Mouse (Mus musculus): ENCODE data around the gene Rab5b. TPM values are rescaled to one million over a fixed set of nuclear protein-coding genes. Genes with fewer than 3 reads are reported as not detected.
A peak's percentile ranks its signal among the peaks of the same experiment; 100 is the strongest.

Rab5b gene
- total and polyA plus RNA-seq, 2 experiments from 2014 or later, result 51.2 to 75.3 TPM

- no peaks in the 10 kb centered on the region for H3K36me3 ChIP-seq (replicated peaks; ENCODE audit: control insufficient read depth, insufficient read depth, low read length)
- peaks cover 18% of the 10 kb centered on the region for H3K4me1 ChIP-seq (ENCODE audit: control insufficient read depth, insufficient read depth)
- DNase-seq (ENCODE audit: low spot score), result no peak
- no peaks in the 10 kb centered on the region; the same call in 1 of the 2 replicates for H3K27me3 ChIP-seq (ENCODE audit: control insufficient read depth, insufficient read depth, low read length)
- ATAC-seq (ENCODE audit: insufficient read depth, low read depth), result peak; percentile 58
- peak within 1 kb of the TSS; percentile 35; the same call in 1 of the 2 replicates for H3K27ac ChIP-seq (ENCODE audit: low read depth)
- H3K4me3 ChIP-seq (ENCODE audit: low read depth, low read length), result peak within 1 kb of the TSS; percentile 45
- H3K9ac ChIP-seq (replicated peaks; ENCODE audit: low read depth, low read length), result no peak within 1 kb of the TSS; the same call in 1 of the 2 replicates
- peak within 1 kb of the TSS; percentile 72 for H3K4me2 ChIP-seq (ENCODE audit: low read depth, low read length)
- no peak for TF ChIP-seq EP300 (IDR thresholded peaks at IDR 0.05; ENCODE audit: low read depth)
- TF ChIP-seq CTCF (IDR thresholded peaks at IDR 0.05; ENCODE audit: low read depth), result no peak
- H3K9me3 ChIP-seq (replicated peaks; ENCODE audit: control insufficient read depth, low read length), result no peaks in the 10 kb centered on the region
- 6% methylated on average over 35 of the region's 36 CpGs for WGBS
Measured at GRCm38 (mm10) chr10:128645111-128646011, 50.7 kb downstream of the Rab5b start, which contains the start of gene Ikzf4. Ikzf4 (minus strand) TSS chr10:128645991.

GRCm38 (mm10) chr10:128642749-128643148 lies 53.3 kb downstream of the Rab5b start:
- 79% methylated on average over 6 of the region's 6 CpGs for WGBS
- Histone ChIP-seq H3K4me3 (ENCODE audit: low read depth, low read length) (no peak overlapping the region), H3K4me2 (ENCODE audit: low read depth, low read length) (no peak overlapping the region), H3K27ac (ENCODE audit: low read depth) (no peak overlapping the region), H3K9me3 (replicated peaks; ENCODE audit: control insufficient read depth, low read length) (no peaks in the 10 kb centered on the region), H3K27me3 (ENCODE audit: control insufficient read depth, insufficient read depth, low read length) (no peaks in the 10 kb centered on the region; the same call in 1 of the 2 replicates), H3K36me3 (replicated peaks; ENCODE audit: control insufficient read depth, insufficient read depth, low read length) (no peaks in the 10 kb centered on the region), H3K4me1 (ENCODE audit: control insufficient read depth, insufficient read depth) (peaks cover 18% of the 10 kb centered on the region), H3K9ac (replicated peaks; ENCODE audit: low read depth, low read length) (no peak overlapping the region)
- no peak for TF ChIP-seq EP300 (IDR thresholded peaks at IDR 0.05; ENCODE audit: low read depth)
- no peak for TF ChIP-seq CTCF (IDR thresholded peaks at IDR 0.05; ENCODE audit: low read depth)
- ATAC-seq (ENCODE audit: insufficient read depth, low read depth) (no peak), DNase-seq (ENCODE audit: low spot score) (no peak)

GRCm38 (mm10) chr10:128641871-128642270 lies 54.2 kb downstream of the Rab5b start:
- Histone ChIP-seq H3K27ac (ENCODE audit: low read depth) (no peak overlapping the region), H3K4me1 (ENCODE audit: control insufficient read depth, insufficient read depth) (peaks cover 15% of the 10 kb centered on the region), H3K4me2 (ENCODE audit: low read depth, low read length) (no peak overlapping the region), H3K27me3 (ENCODE audit: control insufficient read depth, insufficient read depth, low read length) (no peaks in the 10 kb centered on the region; the same call in 1 of the 2 replicates), H3K9ac (replicated peaks; ENCODE audit: low read depth, low read length) (no peak overlapping the region), H3K9me3 (replicated peaks; ENCODE audit: control insufficient read depth, low read length) (no peaks in the 10 kb centered on the region), H3K36me3 (replicated peaks; ENCODE audit: control insufficient read depth, insufficient read depth, low read length) (no peaks in the 10 kb centered on the region), H3K4me3 (ENCODE audit: low read depth, low read length) (no peak overlapping the region)
- ATAC-seq (ENCODE audit: insufficient read depth, low read depth) (no peak; the same call in 1 of the 2 replicates), DNase-seq (ENCODE audit: low spot score) (no peak)
- TF ChIP-seq CTCF (IDR thresholded peaks at IDR 0.05; ENCODE audit: low read depth) (no peak), EP300 (IDR thresholded peaks at IDR 0.05; ENCODE audit: low read depth) (no peak)
- WGBS, result 51% methylated on average over 7 of the region's 7 CpGs

GRCm38 (mm10) chr10:128640891-128641290 lies 55.2 kb downstream of the Rab5b start:
- Histone ChIP-seq H3K27ac (ENCODE audit: low read depth) (no peak overlapping the region), H3K4me2 (ENCODE audit: low read depth, low read length) (no peak overlapping the region), H3K9ac (replicated peaks; ENCODE audit: low read depth, low read length) (no peak overlapping the region), H3K27me3 (ENCODE audit: control insufficient read depth, insufficient read depth, low read length) (no peaks in the 10 kb centered on the region; the same call in 1 of the 2 replicates), H3K4me3 (ENCODE audit: low read depth, low read length) (no peak overlapping the region), H3K36me3 (replicated peaks; ENCODE audit: control insufficient read depth, insufficient read depth, low read length) (no peaks in the 10 kb centered on the region), H3K9me3 (replicated peaks; ENCODE audit: control insufficient read depth, low read length) (no peaks in the 10 kb centered on the region), H3K4me1 (ENCODE audit: control insufficient read depth, insufficient read depth) (peaks cover 6% of the 10 kb centered on the region)
- ATAC-seq (ENCODE audit: insufficient read depth, low read depth) (no peak), DNase-seq (ENCODE audit: low spot score) (no peak)
- 89% methylated on average over 15 of the region's 15 CpGs for WGBS
- TF ChIP-seq EP300 (IDR thresholded peaks at IDR 0.05; ENCODE audit: low read depth) (no peak), CTCF (IDR thresholded peaks at IDR 0.05; ENCODE audit: low read depth) (no peak)

- no peak overlapping the region for H3K4me3 ChIP-seq (ENCODE audit: low read depth, low read length)
- ATAC-seq (ENCODE audit: insufficient read depth, low read depth) (no peak), DNase-seq (ENCODE audit: low spot score) (no peak)
- H3K9me3 ChIP-seq (replicated peaks; ENCODE audit: control insufficient read depth, low read length), result no peaks in the 10 kb centered on the region
- TF ChIP-seq EP300 (IDR thresholded peaks at IDR 0.05; ENCODE audit: low read depth) (no peak), CTCF (IDR thresholded peaks at IDR 0.05; ENCODE audit: low read depth) (no peak)
- H3K9ac ChIP-seq (replicated peaks; ENCODE audit: low read depth, low read length), result no peak overlapping the region
- no peak overlapping the region for H3K4me2 ChIP-seq (ENCODE audit: low read depth, low read length)
- 67% methylated on average over 14 of the region's 14 CpGs for WGBS
- peaks cover 6% of the 10 kb centered on the region for H3K4me1 ChIP-seq (ENCODE audit: control insufficient read depth, insufficient read depth)
- H3K27me3 ChIP-seq (ENCODE audit: control insufficient read depth, insufficient read depth, low read length), result no peaks in the 10 kb centered on the region; the same call in 1 of the 2 replicates
- H3K27ac ChIP-seq (ENCODE audit: low read depth), result no peak overlapping the region
- H3K36me3 ChIP-seq (replicated peaks; ENCODE audit: control insufficient read depth, insufficient read depth, low read length), result no peaks in the 10 kb centered on the region
Measured at GRCm38 (mm10) chr10:128639999-128640398, 56.1 kb downstream of the Rab5b start.
